Mouse (Mus musculus) left cerebral cortex, adult 2 months (tissue): ENCODE results near the gene Elmo1. TPM values are rescaled to one million over a fixed set of nuclear protein-coding genes. Genes with fewer than 3 reads are reported as not detected.

Source experiments
- DNase-seq, 2 experiments: peaks; one replicate each; pipeline ENCODE4 v3.0.0; 2021 to 2022; ENCODE audit warnings: low spot score in 2 of 2, mixed read lengths in 1 of 2; ENCODE audit errors: extremely low spot score in 1 of 2
- H3K27ac ChIP-seq: fragments of 200-600 bp; 2 replicates; pipeline ENCODE4 v1.8.1; 2022
- H3K4me3 ChIP-seq: fragments of 200-600 bp; 2 replicates; pipeline ENCODE4 v1.8.1; 2022
- CTCF ChIP-seq: fragments of 200-600 bp; IDR thresholded peaks from 2 replicates; pipeline ENCODE4 v1.8.1; 2022; ENCODE audit warnings: antibody characterized with exemption, mild to moderate bottlenecking, moderate library complexity
- intact Hi-C: fragments of 180-260 bp; cut with DNase I; formaldehyde crosslinking; loops from one replicate; pipeline ENCODE4 v1.15.1; 2025
- total RNA-seq, 2 experiments: library from RNA; stranded (reverse); gene quantifications; 2 replicates each; pipeline ENCODE4 v1.2.3; 2021

Elmo1 gene
- total RNA-seq, 2 experiments from 2014 or later: 62.8 to 79.1 TPM

GRCm38 (mm10) chr13:20181321-20181720 is 90.9 kb downstream of the Elmo1 start:
- intact Hi-C loops: loop anchor here (5.0 kb wide), 1 partner anchor 144 kb away; no protein-coding TSS in a partner anchor
- no peak overlapping the region for H3K4me3 ChIP-seq
- H3K27ac ChIP-seq: no peak overlapping the region
- TF ChIP-seq CTCF: no peak
- DNase-seq: no peak

- no peak overlapping the region for H3K27ac ChIP-seq
- no peak overlapping the region for H3K4me3 ChIP-seq
- TF ChIP-seq CTCF: no peak
- intact Hi-C loops: loop anchor here (5.0 kb wide), 1 partner anchor 145 kb away; no protein-coding TSS in a partner anchor
- DNase-seq: no peak
Observed at GRCm38 (mm10) chr13:20182239-20182825, 91.9 kb downstream of the Elmo1 start.

GRCm38 (mm10) chr13:20183512-20184238 is 93.3 kb downstream of the Elmo1 start:
- no peak overlapping the region for H3K4me3 ChIP-seq
- TF ChIP-seq CTCF: peak; percentile 61
- peak; percentile 34 to 41 for DNase-seq
- intact Hi-C loops: loop anchor here (1.0 to 5.0 kb wide), 2 partner anchors 93 to 146 kb away; partner anchors contain the start of gene Elmo1
- H3K27ac ChIP-seq: peak overlapping the region; percentile 37

- intact Hi-C loops: loop anchor here (1.0 to 5.0 kb wide), 2 partner anchors 94 to 147 kb away; partner anchors contain the start of gene Elmo1
- DNase-seq: no peak
- Histone ChIP-seq H3K4me3 (no peak overlapping the region), H3K27ac (peak overlapping the region; percentile 20; the same call in 1 of the 2 replicates)
- TF ChIP-seq CTCF: no peak
Observed at GRCm38 (mm10) chr13:20184239-20185033, 94.0 kb downstream of the Elmo1 start.

GRCm38 (mm10) chr13:20185034-20185846 is 94.8 kb downstream of the Elmo1 start:
- intact Hi-C loops: no loop called here
- no peak for DNase-seq
- no peak; the same call in none of the 2 replicates for TF ChIP-seq CTCF
- H3K4me3 ChIP-seq: no peak overlapping the region; the same call in 1 of the 2 replicates
- no peak overlapping the region for H3K27ac ChIP-seq

- Histone ChIP-seq H3K4me3 (no peak overlapping the region), H3K27ac (no peak overlapping the region)
- intact Hi-C loops: no loop called here
- no peak for TF ChIP-seq CTCF
- DNase-seq: no peak
Observed at GRCm38 (mm10) chr13:20185847-20186213, 95.4 kb downstream of the Elmo1 start.

GRCm38 (mm10) chr13:20187647-20188046 is 97.3 kb downstream of the Elmo1 start:
- Histone ChIP-seq H3K4me3 (no peak overlapping the region), H3K27ac (no peak overlapping the region)
- no peak for DNase-seq
- TF ChIP-seq CTCF: no peak
- intact Hi-C loops: no loop called here

- intact Hi-C loops: no loop called here
- Histone ChIP-seq H3K27ac (no peak overlapping the region), H3K4me3 (no peak overlapping the region)
- DNase-seq: no peak
- no peak for TF ChIP-seq CTCF
Observed at GRCm38 (mm10) chr13:20192009-20192584, 101.7 kb downstream of the Elmo1 start.

- no peak for DNase-seq
- H3K27ac ChIP-seq: no peak overlapping the region
- TF ChIP-seq CTCF: no peak
- intact Hi-C loops: no loop called here
- H3K4me3 ChIP-seq: no peak overlapping the region
Observed at GRCm38 (mm10) chr13:20200582-20200981, 110.2 kb downstream of the Elmo1 start.

- Histone ChIP-seq H3K4me3 (no peak overlapping the region), H3K27ac (no peak overlapping the region)
- intact Hi-C loops: no loop called here
- TF ChIP-seq CTCF: no peak
- no peak for DNase-seq
Observed at GRCm38 (mm10) chr13:20202617-20203016, 112.2 kb downstream of the Elmo1 start.

GRCm38 (mm10) chr13:20204165-20204564 is 113.8 kb downstream of the Elmo1 start:
- Histone ChIP-seq H3K4me3 (no peak overlapping the region), H3K27ac (no peak overlapping the region)
- intact Hi-C loops: no loop called here
- no peak for DNase-seq
- no peak for TF ChIP-seq CTCF
